Mouse (Mus musculus): ENCODE measurements around the gene Wdr73.
A peak's percentile ranks its signal among the peaks of the same experiment; 100 is the strongest.

The Wdr73 gene

GRCm38 (mm10) chr7:80894815-80895519 lies 6.1 kb downstream of the Wdr73 start:
- no peak for DNase-seq (ENCODE audit: low spot score)

GRCm38 (mm10) chr7:80894196-80894595 lies 6.9 kb downstream of the Wdr73 start:
- DNase-seq (ENCODE audit: low spot score): no peak

GRCm38 (mm10) chr7:80893753-80894129 lies 7.3 kb downstream of the Wdr73 start:
- DNase-seq (ENCODE audit: low spot score): no peak

GRCm38 (mm10) chr7:80893086-80893752 lies 7.8 kb downstream of the Wdr73 start:
- DNase-seq (ENCODE audit: low spot score): no peak

- peak; percentile 80 for DNase-seq (ENCODE audit: low spot score)
These were observed 11.2 kb downstream of the Wdr73 start for GRCm38 (mm10) chr7:80889841-80890241.

GRCm38 (mm10) chr7:80889021-80889511 lies 12.0 kb downstream of the Wdr73 start:
- no peak for DNase-seq (ENCODE audit: low spot score)

GRCm38 (mm10) chr7:80888595-80888994 lies 12.5 kb downstream of the Wdr73 start:
- no peak for DNase-seq (ENCODE audit: low spot score)

GRCm38 (mm10) chr7:80885666-80886065 lies 15.4 kb downstream of the Wdr73 start:
- peak; percentile 52 for DNase-seq (ENCODE audit: low spot score)

- DNase-seq (ENCODE audit: low spot score): peak; percentile 79
These were observed 18.1 kb downstream of the Wdr73 start for GRCm38 (mm10) chr7:80882830-80883505.

GRCm38 (mm10) chr7:80875727-80876126 lies 25.3 kb downstream of the Wdr73 start:
- DNase-seq (ENCODE audit: low spot score): no peak

- DNase-seq (ENCODE audit: low spot score): no peak
These were observed 27.4 kb downstream of the Wdr73 start for GRCm38 (mm10) chr7:80873631-80874030.

- no peak for DNase-seq (ENCODE audit: low spot score)
These were observed 28.0 kb downstream of the Wdr73 start for GRCm38 (mm10) chr7:80873038-80873437.

- no peak for DNase-seq (ENCODE audit: low spot score)
These were observed 32.4 kb downstream of the Wdr73 start for GRCm38 (mm10) chr7:80868686-80869085.

- DNase-seq (ENCODE audit: low spot score): no peak
These were observed 34.4 kb downstream of the Wdr73 start for GRCm38 (mm10) chr7:80866514-80867147.

- DNase-seq (ENCODE audit: low spot score): peak; percentile 47
These were observed 35.5 kb downstream of the Wdr73 start for GRCm38 (mm10) chr7:80865521-80865920.

GRCm38 (mm10) chr7:80864831-80865230 lies 36.2 kb downstream of the Wdr73 start:
- DNase-seq (ENCODE audit: low spot score): peak; percentile 92

- peak; percentile 44 for DNase-seq (ENCODE audit: low spot score)
These were observed 36.9 kb downstream of the Wdr73 start for GRCm38 (mm10) chr7:80864151-80864550.

- no peak for DNase-seq (ENCODE audit: low spot score)
These were observed 37.5 kb downstream of the Wdr73 start for GRCm38 (mm10) chr7:80863520-80863919.

GRCm38 (mm10) chr7:80862475-80862874 lies 38.6 kb downstream of the Wdr73 start:
- DNase-seq (ENCODE audit: low spot score): no peak

GRCm38 (mm10) chr7:80860729-80861274 lies 40.3 kb downstream of the Wdr73 start, which contains the start of gene Zscan2:
Gene Zscan2, plus strand, starts transcription at chr7:80860920.
- peak; percentile 89 for DNase-seq (ENCODE audit: low spot score)

- peak; percentile 84 for DNase-seq (ENCODE audit: low spot score)
These were observed 40.8 kb downstream of the Wdr73 start for GRCm38 (mm10) chr7:80860227-80860626.

GRCm38 (mm10) chr7:80857181-80857580 lies 43.9 kb downstream of the Wdr73 start:
- peak; percentile 79 for DNase-seq (ENCODE audit: low spot score)
